Mouse (Mus musculus): Measurements from ENCODE around the gene Sec16a. TPM values are rescaled to one million over a fixed set of nuclear protein-coding genes. Genes with fewer than 3 reads are reported as not detected.

Sec16a gene
- total and polyA plus RNA-seq, 2 experiments: 44.5 to 78.2 TPM

- Histone ChIP-seq H3K79me2 (ENCODE audit: control insufficient read depth, insufficient read depth, low read length) (no peaks in the 10 kb centered on the region), H3K4me1 (ENCODE audit: control insufficient read depth, insufficient read depth, low read length) (peaks cover 2% of the 10 kb centered on the region; the same call in 1 of the 2 replicates), H3K27ac (replicated peaks; ENCODE audit: insufficient read depth, low read depth, low read length) (no peak overlapping the region), H3K4me3 (ENCODE audit: insufficient read depth, low read depth, low read length) (no peak overlapping the region), H3K36me3 (ENCODE audit: control insufficient read depth, insufficient read depth, low read length) (peaks cover 20% of the 10 kb centered on the region), H3K9ac (ENCODE audit: low read depth, low read length) (no peak overlapping the region), H3K27me3 (ENCODE audit: control insufficient read depth, insufficient read depth, low read length) (no peaks in the 10 kb centered on the region)
- TF ChIP-seq POLR2A (IDR thresholded peaks at IDR 0.05; ENCODE audit: extremely low read depth, insufficient read depth, low read length): no peak
- TF ChIP-seq CTCF (IDR thresholded peaks at IDR 0.05; ENCODE audit: low read depth, low read length): no peak
- no peak for DNase-seq (ENCODE audit: extremely low read depth, low read depth, low spot score)
- WGBS: 94% methylated on average over 17 of the region's 17 CpGs
Observed at GRCm38 (mm10) chr2:26470967-26471366, 26.0 kb upstream of the Sec16a start.

GRCm38 (mm10) chr2:26468376-26468775 lies 23.4 kb upstream of the Sec16a start:
- Histone ChIP-seq H3K36me3 (ENCODE audit: control insufficient read depth, insufficient read depth, low read length) (peaks cover 27% of the 10 kb centered on the region), H3K9ac (ENCODE audit: low read depth, low read length) (no peak overlapping the region), H3K79me2 (ENCODE audit: control insufficient read depth, insufficient read depth, low read length) (no peaks in the 10 kb centered on the region), H3K4me1 (ENCODE audit: control insufficient read depth, insufficient read depth, low read length) (no peaks in the 10 kb centered on the region), H3K4me3 (ENCODE audit: insufficient read depth, low read depth, low read length) (no peak overlapping the region), H3K27me3 (ENCODE audit: control insufficient read depth, insufficient read depth, low read length) (no peaks in the 10 kb centered on the region), H3K27ac (replicated peaks; ENCODE audit: insufficient read depth, low read depth, low read length) (no peak overlapping the region)
- DNase-seq (ENCODE audit: extremely low read depth, low read depth, low spot score): no peak
- TF ChIP-seq POLR2A (IDR thresholded peaks at IDR 0.05; ENCODE audit: extremely low read depth, insufficient read depth, low read length): no peak
- TF ChIP-seq CTCF (IDR thresholded peaks at IDR 0.05; ENCODE audit: low read depth, low read length): no peak
- 96% methylated on average over 15 of the region's 15 CpGs for whole genome bisulfite sequencing

- H3K4me3 ChIP-seq (ENCODE audit: insufficient read depth, low read depth, low read length): no peak overlapping the region
- H3K4me1 ChIP-seq (ENCODE audit: control insufficient read depth, insufficient read depth, low read length): peaks cover 16% of the 10 kb centered on the region
- no peak for DNase-seq (ENCODE audit: extremely low read depth, low read depth, low spot score)
- H3K9ac ChIP-seq (ENCODE audit: low read depth, low read length): no peak overlapping the region
- H3K27ac ChIP-seq (replicated peaks; ENCODE audit: insufficient read depth, low read depth, low read length): no peak overlapping the region
- no peaks in the 10 kb centered on the region for H3K79me2 ChIP-seq (ENCODE audit: control insufficient read depth, insufficient read depth, low read length)
- WGBS: 93% methylated on average over 6 of the region's 6 CpGs
- TF ChIP-seq POLR2A (IDR thresholded peaks at IDR 0.05; ENCODE audit: extremely low read depth, insufficient read depth, low read length): no peak
- TF ChIP-seq CTCF (IDR thresholded peaks at IDR 0.05; ENCODE audit: low read depth, low read length): no peak
- no peaks in the 10 kb centered on the region for H3K27me3 ChIP-seq (ENCODE audit: control insufficient read depth, insufficient read depth, low read length)
- peaks cover 17% of the 10 kb centered on the region; the same call in 1 of the 2 replicates for H3K36me3 ChIP-seq (ENCODE audit: control insufficient read depth, insufficient read depth, low read length)
Observed at GRCm38 (mm10) chr2:26463412-26463811, 18.4 kb upstream of the Sec16a start.

- Histone ChIP-seq H3K4me1 (ENCODE audit: control insufficient read depth, insufficient read depth, low read length) (peaks cover 20% of the 10 kb centered on the region), H3K4me3 (ENCODE audit: insufficient read depth, low read depth, low read length) (no peak overlapping the region), H3K27ac (replicated peaks; ENCODE audit: insufficient read depth, low read depth, low read length) (no peak overlapping the region), H3K9ac (ENCODE audit: low read depth, low read length) (no peak overlapping the region), H3K79me2 (ENCODE audit: control insufficient read depth, insufficient read depth, low read length) (no peaks in the 10 kb centered on the region), H3K27me3 (ENCODE audit: control insufficient read depth, insufficient read depth, low read length) (no peaks in the 10 kb centered on the region), H3K36me3 (ENCODE audit: control insufficient read depth, insufficient read depth, low read length) (peaks cover 17% of the 10 kb centered on the region; the same call in 1 of the 2 replicates)
- TF ChIP-seq CTCF (IDR thresholded peaks at IDR 0.05; ENCODE audit: low read depth, low read length) (no peak), POLR2A (IDR thresholded peaks at IDR 0.05; ENCODE audit: extremely low read depth, insufficient read depth, low read length) (no peak)
- DNase-seq (ENCODE audit: extremely low read depth, low read depth, low spot score): no peak
- WGBS: 71% methylated on average over 3 of the region's 3 CpGs
Observed at GRCm38 (mm10) chr2:26462980-26463379, 18.0 kb upstream of the Sec16a start.

GRCm38 (mm10) chr2:26461667-26462066 lies 16.7 kb upstream of the Sec16a start:
- no peak overlapping the region for H3K9ac ChIP-seq (ENCODE audit: low read depth, low read length)
- H3K79me2 ChIP-seq (ENCODE audit: control insufficient read depth, insufficient read depth, low read length): no peaks in the 10 kb centered on the region
- H3K36me3 ChIP-seq (ENCODE audit: control insufficient read depth, insufficient read depth, low read length): peaks cover 13% of the 10 kb centered on the region; the same call in 1 of the 2 replicates
- TF ChIP-seq CTCF (IDR thresholded peaks at IDR 0.05; ENCODE audit: low read depth, low read length): peak; percentile 7; the same call in 1 of the 2 replicates
- no peak for TF ChIP-seq POLR2A (IDR thresholded peaks at IDR 0.05; ENCODE audit: extremely low read depth, insufficient read depth, low read length)
- H3K4me1 ChIP-seq (ENCODE audit: control insufficient read depth, insufficient read depth, low read length): peaks cover 21% of the 10 kb centered on the region
- no peak overlapping the region for H3K4me3 ChIP-seq (ENCODE audit: insufficient read depth, low read depth, low read length)
- 62% methylated on average over 5 of the region's 5 CpGs for WGBS
- peak; percentile 72 for DNase-seq (ENCODE audit: extremely low read depth, low read depth, low spot score)
- no peaks in the 10 kb centered on the region for H3K27me3 ChIP-seq (ENCODE audit: control insufficient read depth, insufficient read depth, low read length)
- H3K27ac ChIP-seq (replicated peaks; ENCODE audit: insufficient read depth, low read depth, low read length): peak overlapping the region; percentile 54

- Histone ChIP-seq H3K27ac (replicated peaks; ENCODE audit: insufficient read depth, low read depth, low read length) (peak overlapping the region; percentile 54), H3K4me1 (ENCODE audit: control insufficient read depth, insufficient read depth, low read length) (peaks cover 21% of the 10 kb centered on the region), H3K9ac (ENCODE audit: low read depth, low read length) (no peak overlapping the region), H3K27me3 (ENCODE audit: control insufficient read depth, insufficient read depth, low read length) (no peaks in the 10 kb centered on the region), H3K4me3 (ENCODE audit: insufficient read depth, low read depth, low read length) (no peak overlapping the region), H3K79me2 (ENCODE audit: control insufficient read depth, insufficient read depth, low read length) (no peaks in the 10 kb centered on the region), H3K36me3 (ENCODE audit: control insufficient read depth, insufficient read depth, low read length) (peaks cover 10% of the 10 kb centered on the region; the same call in 1 of the 2 replicates)
- no peak for TF ChIP-seq CTCF (IDR thresholded peaks at IDR 0.05; ENCODE audit: low read depth, low read length)
- TF ChIP-seq POLR2A (IDR thresholded peaks at IDR 0.05; ENCODE audit: extremely low read depth, insufficient read depth, low read length): no peak
- no peak for DNase-seq (ENCODE audit: extremely low read depth, low read depth, low spot score)
- 84% methylated on average over 13 of the region's 13 CpGs for WGBS
Observed at GRCm38 (mm10) chr2:26460837-26461236, 15.8 kb upstream of the Sec16a start.

Data from liver, adult 2 months (tissue).